Mouse (Mus musculus): ENCODE measurements around the gene Epha8. TPM values are rescaled to one million over a fixed set of nuclear protein-coding genes. Genes with fewer than 3 reads are reported as not detected.

Epha8 gene
- not detected in 2 replicates for total RNA-seq (2017)

- ATAC-seq (replicated peaks; ENCODE audit: low read depth, poor library complexity, severe bottlenecking): no peak
Observed at GRCm38 (mm10) chr4:136956751-136957446, at the start of gene Epha8. Epha8 (minus strand) TSS chr4:136956816.

GRCm38 (mm10) chr4:137001825-137002224, 45.2 kb upstream of the Epha8 start:
- ATAC-seq (replicated peaks; ENCODE audit: low read depth, poor library complexity, severe bottlenecking): no peak

- ATAC-seq (replicated peaks; ENCODE audit: low read depth, poor library complexity, severe bottlenecking): no peak
Observed at GRCm38 (mm10) chr4:137001020-137001419, 44.4 kb upstream of the Epha8 start.

GRCm38 (mm10) chr4:136998371-136998770, 41.8 kb upstream of the Epha8 start:
- no peak for ATAC-seq (replicated peaks; ENCODE audit: low read depth, poor library complexity, severe bottlenecking)

GRCm38 (mm10) chr4:136997723-136998345, 41.2 kb upstream of the Epha8 start:
- no peak for ATAC-seq (replicated peaks; ENCODE audit: low read depth, poor library complexity, severe bottlenecking)

GRCm38 (mm10) chr4:136996933-136997332, 40.3 kb upstream of the Epha8 start:
- ATAC-seq (replicated peaks; ENCODE audit: low read depth, poor library complexity, severe bottlenecking): no peak

GRCm38 (mm10) chr4:136995361-136995760, 38.7 kb upstream of the Epha8 start:
- ATAC-seq (replicated peaks; ENCODE audit: low read depth, poor library complexity, severe bottlenecking): no peak

- no peak for ATAC-seq (replicated peaks; ENCODE audit: low read depth, poor library complexity, severe bottlenecking)
Observed at GRCm38 (mm10) chr4:136981993-136982695, 25.5 kb upstream of the Epha8 start.

GRCm38 (mm10) chr4:136981347-136981746, 24.7 kb upstream of the Epha8 start:
- 0 out of 2 replicates have a peak, but pooled peaks have one; percentile 27 for ATAC-seq (replicated peaks; ENCODE audit: low read depth, poor library complexity, severe bottlenecking)

- no peak for ATAC-seq (replicated peaks; ENCODE audit: low read depth, poor library complexity, severe bottlenecking)
Observed at GRCm38 (mm10) chr4:136980921-136981320, 24.3 kb upstream of the Epha8 start.

- no peak for ATAC-seq (replicated peaks; ENCODE audit: low read depth, poor library complexity, severe bottlenecking)
Observed at GRCm38 (mm10) chr4:136977244-136977643, 20.6 kb upstream of the Epha8 start.

GRCm38 (mm10) chr4:136970939-136971338, 14.3 kb upstream of the Epha8 start:
- peak; percentile 57; the same call in 1 of the 2 replicates for ATAC-seq (replicated peaks; ENCODE audit: low read depth, poor library complexity, severe bottlenecking)

GRCm38 (mm10) chr4:136969503-136970276, 13.1 kb upstream of the Epha8 start:
- no peak for ATAC-seq (replicated peaks; ENCODE audit: low read depth, poor library complexity, severe bottlenecking)

- ATAC-seq (replicated peaks; ENCODE audit: low read depth, poor library complexity, severe bottlenecking): no peak
Observed at GRCm38 (mm10) chr4:136969096-136969495, 12.5 kb upstream of the Epha8 start.

GRCm38 (mm10) chr4:136967511-136967910, 10.9 kb upstream of the Epha8 start:
- no peak for ATAC-seq (replicated peaks; ENCODE audit: low read depth, poor library complexity, severe bottlenecking)

- ATAC-seq (replicated peaks; ENCODE audit: low read depth, poor library complexity, severe bottlenecking): no peak
Observed at GRCm38 (mm10) chr4:136966493-136967390, 10.1 kb upstream of the Epha8 start.

- ATAC-seq (replicated peaks; ENCODE audit: low read depth, poor library complexity, severe bottlenecking): no peak
Observed at GRCm38 (mm10) chr4:136964990-136965421, 8.4 kb upstream of the Epha8 start.

- ATAC-seq (replicated peaks; ENCODE audit: low read depth, poor library complexity, severe bottlenecking): no peak
Observed at GRCm38 (mm10) chr4:136962447-136962846, 5.8 kb upstream of the Epha8 start.

- no peak for ATAC-seq (replicated peaks; ENCODE audit: low read depth, poor library complexity, severe bottlenecking)
Observed at GRCm38 (mm10) chr4:136961642-136962285, 5.1 kb upstream of the Epha8 start.
